Mouse (Mus musculus) CD4-positive, CD25-positive, alpha-beta regulatory T cell, adult 4 months (primary cell): Measurements from ENCODE around the gene Hoxb13. TPM values are rescaled to one million over a fixed set of nuclear protein-coding genes. Genes with fewer than 3 reads are reported as not detected.
A peak's percentile ranks its signal among the peaks of the same experiment; 100 is the strongest.

ENCODE experiments used
- ATAC-seq: one replicate; pipeline ENCODE4 v1.8.0; 2017
- polyA plus RNA-seq, 2 experiments: library from polyadenylated mRNA; unstranded; fragments of 100-300 nt; shearing (Covaris generic); gene quantifications; one replicate each; pipeline ENCODE4 v1.2.1; 2017

Gene Hoxb13
- polyA plus RNA-seq, 2 experiments from 2014 or later = not detected

DNA sequence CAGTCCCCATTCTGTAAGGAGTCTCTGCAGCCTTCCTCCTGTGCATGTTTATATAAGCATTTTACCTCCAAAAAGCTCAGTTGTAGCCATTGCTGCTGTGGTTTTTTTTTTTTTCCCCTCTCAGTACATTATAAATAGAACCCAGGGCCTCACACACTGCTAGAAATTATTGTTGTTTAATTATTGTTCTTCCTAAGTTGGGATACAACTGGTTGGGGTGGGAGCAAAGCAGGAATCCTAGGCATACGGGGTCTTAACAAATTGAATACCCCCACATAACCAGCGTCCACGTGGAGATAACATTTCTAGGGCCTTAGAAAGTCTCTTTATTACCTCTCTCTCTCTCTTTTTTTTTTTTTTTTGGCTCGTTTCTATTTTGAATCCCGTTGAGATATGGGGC lies 3.0 kb upstream of the Hoxb13 start:
- ATAC-seq = no peak

DNA sequence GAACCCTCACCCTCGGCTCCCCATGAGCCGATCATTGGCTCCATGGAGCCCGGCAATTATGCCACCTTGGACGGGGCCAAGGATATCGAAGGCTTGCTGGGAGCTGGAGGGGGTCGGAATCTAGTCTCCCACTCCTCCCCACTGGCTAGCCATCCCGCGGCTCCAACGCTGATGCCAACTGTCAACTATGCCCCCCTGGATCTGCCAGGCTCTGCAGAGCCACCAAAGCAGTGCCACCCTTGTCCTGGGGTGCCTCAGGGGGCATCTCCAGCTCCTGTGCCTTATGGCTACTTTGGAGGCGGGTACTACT lies 240 bp downstream of the Hoxb13 start:
- no peak for ATAC-seq

DNA sequence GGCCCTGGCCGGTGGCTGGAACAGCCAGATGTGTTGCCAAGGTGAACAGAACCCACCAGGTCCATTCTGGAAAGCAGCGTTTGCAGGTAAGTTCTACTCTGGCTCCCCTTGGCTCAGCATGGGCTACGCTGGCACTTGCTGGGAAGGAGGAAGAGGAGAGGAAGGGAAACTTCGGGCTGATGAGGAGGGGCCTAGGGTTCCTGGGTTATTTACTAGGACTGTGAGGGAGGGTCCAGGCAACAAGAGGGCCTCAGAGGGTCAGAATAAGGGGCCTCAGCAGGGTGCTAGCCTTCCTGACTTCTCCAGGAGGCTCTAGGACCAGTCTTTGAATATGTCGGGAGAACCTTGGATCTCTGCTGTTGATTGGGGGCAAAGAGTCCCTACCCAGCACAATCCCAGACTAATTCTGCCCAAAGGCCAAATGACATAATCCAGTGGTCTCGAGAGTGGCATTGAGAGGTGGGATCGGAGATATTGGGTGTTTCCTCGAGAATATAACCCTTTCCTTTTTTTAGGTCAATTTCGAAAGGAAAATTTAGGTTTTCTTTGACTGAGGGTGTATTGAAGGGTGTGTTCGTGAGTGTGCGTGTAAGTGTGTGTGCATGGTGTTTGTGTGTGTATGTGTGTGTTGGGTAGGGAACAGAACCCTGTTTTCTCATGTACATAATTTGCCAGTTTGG lies 985 bp downstream of the Hoxb13 start:
- ATAC-seq = no peak

DNA sequence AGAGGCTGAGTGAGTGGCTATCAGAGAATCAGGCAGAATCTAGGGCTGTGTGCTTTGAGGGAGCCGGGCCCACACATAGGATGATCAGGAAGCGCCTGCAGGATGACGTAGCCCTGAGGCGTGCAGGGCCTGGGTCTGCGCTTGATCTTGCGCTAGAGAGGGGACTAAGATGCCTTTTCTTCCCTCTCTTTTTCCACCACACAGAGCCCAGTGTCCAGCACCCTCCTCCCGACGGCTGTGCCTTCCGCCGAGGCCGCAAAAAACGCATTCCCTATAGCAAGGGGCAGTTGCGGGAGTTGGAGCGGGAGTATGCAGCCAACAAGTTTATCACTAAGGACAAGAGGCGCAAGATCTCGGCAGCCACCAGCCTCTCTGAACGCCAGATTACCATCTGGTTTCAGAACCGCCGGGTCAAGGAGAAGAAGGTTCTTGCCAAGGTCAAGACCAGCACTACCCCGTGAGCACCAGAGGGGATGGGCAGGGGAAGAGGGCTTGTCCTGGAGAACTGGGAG lies 1.7 kb downstream of the Hoxb13 start:
- ATAC-seq = no peak

DNA sequence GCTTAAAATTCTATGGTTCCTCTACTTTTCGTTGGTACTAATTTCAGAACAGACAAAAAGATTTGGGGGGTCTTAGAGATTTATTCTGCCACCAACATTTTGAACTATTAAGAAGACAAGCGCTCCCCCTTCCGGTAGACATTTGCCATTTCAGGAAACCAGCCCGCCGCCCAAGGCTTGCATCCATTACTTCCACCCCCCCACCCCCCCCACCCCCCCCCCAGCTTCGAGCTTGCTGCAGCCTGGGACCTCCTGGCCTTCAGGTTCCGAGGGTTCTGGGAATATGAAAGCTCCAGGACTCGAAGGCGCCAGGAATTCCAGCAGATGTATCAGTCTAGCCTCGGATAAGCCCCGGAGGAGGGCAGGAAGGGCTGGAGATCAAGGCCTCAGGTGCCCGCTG lies 4.5 kb downstream of the Hoxb13 start:
- ATAC-seq = no peak

DNA sequence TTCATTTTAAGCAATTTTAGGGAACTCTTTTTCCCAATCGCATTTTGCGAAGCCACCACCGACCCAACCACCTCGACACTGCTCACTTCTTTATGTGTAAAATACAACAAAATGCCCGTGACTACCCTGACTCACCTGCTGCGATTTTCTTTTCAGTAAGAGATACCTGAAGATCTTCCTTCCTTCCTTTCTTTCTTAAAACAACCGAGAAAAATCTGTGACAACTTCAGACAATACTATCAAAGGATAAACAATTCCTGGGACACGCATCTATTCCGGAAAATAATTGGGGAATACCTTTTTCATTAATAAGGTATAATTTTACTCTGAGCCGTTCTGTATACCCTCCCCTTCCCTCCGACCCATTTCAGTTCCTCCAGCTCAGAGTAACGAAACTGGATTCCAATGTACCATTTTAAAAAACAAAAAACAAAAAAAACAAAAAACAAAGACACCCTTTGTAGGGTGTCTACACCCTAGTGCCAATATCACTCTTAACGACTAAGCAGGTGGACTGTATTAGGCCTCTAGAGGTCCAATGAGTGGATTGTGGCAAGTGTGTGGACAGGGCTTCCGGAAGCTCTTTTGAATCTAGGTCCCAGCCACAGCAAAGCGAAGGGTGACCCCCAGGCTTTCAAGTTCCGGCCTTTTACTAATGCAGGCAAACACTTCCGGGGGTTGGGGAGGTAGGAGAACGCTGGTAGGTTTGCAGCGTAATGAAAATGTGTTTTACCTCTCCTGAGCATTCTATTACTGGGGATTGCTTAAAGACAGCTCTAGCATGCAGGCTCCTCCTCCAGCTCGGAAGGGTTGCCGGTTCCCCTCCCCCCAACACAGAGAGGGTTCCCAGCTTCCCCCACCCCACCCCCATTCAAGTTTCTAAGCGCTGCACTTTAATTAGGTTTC lies 5.3 kb downstream of the Hoxb13 start:
- peak; percentile 32 for ATAC-seq

DNA sequence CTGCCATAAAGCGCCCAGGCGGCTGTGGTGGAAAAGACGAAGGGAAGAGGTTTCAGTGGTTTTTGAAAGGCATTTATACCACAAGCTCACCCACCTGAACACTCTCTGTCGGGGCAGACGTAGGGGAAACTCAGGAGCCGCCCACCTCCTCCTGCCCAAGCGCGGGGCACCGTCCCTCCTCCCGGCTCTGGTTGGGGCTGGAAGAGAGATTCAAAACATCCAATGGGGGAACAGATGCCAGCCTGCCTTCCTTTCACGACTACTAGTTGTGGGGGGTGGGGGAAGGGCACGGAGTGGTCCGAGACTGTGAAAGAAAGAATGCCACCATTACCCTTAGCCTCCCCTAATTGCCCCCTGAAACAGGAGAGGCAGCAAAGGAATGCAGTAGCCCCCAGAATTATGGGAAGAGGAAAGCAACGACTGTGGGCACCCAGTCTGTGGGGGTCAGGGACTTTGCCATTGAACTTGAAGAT lies 6.1 kb downstream of the Hoxb13 start:
- ATAC-seq = no peak

DNA sequence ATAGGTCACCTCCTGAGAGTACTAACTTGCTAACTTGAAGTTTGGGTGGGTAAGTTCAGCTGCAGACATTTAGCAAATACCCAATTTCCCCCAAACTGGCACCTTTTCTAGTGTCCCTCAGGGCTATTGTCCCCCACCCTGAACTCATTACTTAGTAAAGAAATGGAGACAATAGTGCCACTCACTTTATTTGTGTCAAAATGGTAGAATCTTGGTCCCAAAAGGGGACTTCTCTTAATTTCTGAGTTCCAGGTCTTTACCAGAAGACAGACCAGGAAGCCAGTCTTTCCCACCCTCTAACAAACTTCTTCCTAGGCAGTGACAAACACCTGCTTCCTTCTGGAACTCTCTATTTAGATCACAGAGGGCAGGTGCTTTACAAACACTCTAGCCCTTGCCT lies 7.6 kb downstream of the Hoxb13 start:
- no peak for ATAC-seq

DNA sequence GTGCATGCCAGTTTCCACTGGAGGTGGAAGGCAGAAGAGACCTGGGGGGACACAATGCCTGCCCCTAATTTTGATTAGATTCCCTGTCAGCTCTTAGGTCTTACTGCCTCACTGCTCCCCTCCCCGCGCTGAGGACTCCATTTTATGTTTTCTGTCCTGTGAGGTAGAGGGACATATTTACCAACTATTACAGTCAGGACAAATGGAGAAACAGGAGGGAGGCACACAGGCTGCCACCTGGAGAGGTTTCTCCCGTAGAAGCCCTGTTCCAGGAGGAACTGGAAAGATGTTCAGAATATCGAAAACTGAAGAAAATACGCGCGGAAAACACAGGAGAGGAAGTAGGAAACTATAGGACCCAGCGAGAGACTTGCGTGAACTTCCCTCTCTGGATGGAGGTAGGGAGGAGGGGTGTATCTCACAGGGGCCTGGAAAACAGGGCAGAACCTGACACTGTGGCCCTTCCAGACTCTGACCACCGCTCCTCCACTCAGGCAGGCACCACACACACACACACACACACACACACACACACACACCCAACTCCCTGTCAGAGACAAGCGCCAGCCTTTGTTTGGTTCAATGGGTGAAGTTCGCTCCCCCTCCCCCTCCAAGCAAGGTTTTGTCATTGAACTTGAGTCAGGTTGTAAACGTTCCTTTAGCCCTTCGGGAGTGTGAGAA lies 8.4 kb downstream of the Hoxb13 start:
- ATAC-seq = no peak

DNA sequence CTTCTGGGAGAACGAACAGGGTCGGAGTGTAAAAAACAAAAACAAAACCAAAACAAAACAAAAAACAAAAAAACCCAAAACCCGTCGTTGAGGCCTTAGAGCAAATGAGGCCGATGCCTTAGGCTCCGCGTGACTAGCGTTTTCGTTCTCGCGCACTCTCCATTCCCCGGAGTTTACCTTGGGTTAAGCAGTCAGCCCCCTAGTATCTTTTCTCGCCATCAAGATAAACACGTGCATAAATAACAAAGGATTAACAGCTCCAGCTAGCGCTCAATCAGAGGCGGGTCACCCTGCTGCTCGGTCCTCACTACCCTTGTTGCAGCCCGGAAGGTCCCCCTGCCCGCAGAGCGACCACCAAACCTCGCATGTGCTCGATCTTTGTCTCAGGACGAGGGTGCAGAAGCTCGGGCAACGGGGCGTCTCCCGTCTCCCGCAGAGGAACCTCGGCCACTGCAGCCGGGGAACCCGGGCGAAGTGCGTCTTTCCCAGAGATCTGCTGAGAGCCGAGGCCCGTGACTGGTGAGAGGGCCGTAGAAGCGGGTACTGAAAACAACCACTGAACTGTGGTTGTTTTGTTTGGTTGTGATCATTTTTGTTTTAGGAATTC lies 9.2 kb downstream of the Hoxb13 start:
- ATAC-seq = no peak

DNA sequence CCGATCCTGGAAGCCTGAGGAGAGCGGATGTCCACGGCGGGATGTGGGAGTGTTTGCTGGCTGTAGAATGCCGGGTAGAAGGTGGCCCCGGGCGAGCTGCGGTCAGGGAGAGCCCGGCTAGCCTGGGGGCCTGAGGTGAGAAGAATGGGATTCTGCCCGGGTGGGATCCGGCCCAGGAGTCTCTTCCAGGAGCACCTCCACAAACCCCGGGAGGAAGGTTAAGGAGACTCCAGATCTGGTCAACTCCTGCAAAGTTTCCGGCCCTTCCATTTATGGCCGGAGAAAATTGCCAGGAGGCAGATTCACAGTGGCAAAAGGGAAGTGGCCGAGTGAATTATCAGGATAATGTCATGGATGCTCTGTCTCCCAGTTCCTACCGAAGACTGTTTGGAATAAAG lies 9.7 kb downstream of the Hoxb13 start:
- no peak for ATAC-seq

DNA sequence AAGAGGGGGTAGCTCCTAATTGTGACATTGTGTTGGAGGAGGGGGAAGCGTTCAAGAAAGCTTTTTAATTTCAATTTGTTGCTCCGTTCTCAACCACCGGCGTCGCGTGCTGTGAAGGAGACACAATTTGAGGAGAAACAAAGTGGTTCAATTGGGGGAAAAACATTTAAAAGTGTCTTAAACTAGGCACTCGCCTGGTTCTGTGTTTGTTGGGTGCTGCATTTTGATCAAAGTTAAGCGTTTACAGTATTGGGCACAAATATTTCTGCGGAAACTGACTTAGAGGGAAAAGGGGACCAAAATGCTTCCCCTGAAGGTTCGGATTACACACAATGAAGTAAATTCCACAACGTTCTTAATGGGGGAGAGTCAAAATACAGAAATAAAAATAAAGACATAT lies 10.2 kb downstream of the Hoxb13 start:
- no peak for ATAC-seq

DNA sequence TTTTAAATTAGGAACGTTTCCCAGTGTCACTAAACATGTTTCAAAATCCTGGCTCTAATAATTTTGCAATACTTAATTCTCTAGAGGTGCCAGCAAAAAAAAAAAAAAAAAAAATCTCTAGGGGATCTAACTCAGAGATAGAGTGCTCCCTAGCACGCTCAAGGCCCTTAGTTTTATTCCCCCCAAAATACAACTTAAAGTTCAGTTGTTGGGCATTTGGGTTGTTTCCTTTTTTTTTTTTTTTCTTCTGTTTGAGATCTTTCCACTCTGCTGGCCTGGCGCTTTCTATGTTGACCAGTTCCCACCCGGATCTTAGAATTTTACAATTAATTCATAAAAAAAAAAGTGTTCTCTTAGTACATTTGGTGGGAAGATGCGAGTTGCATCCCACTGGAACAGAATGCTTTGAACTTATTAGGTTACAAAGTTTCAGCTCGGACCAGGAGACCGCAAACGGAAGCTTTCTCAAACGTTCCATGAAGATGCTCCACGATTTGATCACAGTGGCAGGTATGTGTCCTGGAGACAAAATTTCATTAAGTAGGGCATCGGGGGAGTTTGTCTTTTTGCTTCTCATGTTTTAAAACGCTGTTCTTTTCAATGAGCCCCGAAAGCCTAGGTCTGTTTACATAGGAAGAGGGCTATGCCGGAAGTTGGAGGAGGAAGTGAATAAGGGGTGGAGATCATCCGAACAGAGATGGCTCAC lies 11.5 kb downstream of the Hoxb13 start:
- ATAC-seq = peak; percentile 47

DNA sequence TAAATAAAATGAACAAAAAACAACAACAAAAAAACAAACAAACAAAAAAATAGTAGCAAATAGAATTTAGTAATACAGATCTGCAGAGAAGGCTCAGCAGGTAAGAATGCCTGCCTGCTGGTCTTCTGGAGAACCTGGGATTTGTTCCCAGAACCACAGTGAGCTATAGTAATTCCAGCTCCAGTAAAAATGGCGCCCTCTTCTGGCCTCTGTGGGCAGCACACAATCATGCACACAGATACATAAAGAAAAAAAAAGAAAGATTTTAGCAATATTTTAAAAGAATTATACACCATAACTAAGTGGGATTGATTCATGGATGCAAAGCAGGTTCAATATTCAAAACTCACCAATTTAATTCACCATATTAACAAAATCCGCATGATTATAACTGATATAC lies 29.7 kb downstream of the Hoxb13 start:
- ATAC-seq = no peak

DNA sequence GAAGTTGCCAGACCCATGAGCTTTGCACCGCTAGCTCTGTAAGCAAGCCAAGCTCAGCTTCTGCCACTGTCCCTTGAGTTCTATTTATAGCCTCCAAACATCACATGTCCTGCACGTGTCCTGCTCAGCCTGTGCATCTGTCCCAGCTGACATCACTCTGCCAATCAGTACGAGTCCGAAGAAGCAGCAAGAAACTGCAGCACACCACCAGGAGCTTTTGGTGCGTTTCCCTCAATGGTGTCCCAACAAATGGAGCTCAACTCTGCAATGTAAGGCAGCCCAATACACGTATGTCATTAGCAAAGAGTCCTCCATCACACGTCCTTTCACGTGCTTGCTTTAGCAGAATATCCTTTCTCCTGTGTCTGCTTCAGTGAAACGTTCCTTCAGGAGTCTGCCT lies 33.6 kb downstream of the Hoxb13 start:
- ATAC-seq = no peak

DNA sequence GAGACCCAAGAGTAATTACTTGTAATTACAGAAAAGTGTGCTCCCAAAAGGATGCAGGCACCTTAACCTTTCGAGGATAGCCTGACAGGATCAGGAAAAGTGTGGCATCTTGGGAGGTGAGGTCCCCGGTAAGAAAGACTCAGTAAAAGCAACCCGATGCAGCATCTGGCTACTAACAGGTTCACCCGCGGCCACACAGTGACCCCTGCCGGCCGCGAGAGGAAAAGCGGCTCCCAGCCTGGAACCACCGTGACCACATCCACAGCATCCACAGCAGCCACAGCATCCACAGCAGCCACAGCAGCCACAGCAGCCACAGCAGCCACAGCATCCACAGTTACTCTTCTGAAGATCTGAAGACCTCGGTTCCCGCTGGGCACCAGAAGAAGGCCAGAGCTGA lies 40.8 kb downstream of the Hoxb13 start:
- peak; percentile 63 for ATAC-seq

DNA sequence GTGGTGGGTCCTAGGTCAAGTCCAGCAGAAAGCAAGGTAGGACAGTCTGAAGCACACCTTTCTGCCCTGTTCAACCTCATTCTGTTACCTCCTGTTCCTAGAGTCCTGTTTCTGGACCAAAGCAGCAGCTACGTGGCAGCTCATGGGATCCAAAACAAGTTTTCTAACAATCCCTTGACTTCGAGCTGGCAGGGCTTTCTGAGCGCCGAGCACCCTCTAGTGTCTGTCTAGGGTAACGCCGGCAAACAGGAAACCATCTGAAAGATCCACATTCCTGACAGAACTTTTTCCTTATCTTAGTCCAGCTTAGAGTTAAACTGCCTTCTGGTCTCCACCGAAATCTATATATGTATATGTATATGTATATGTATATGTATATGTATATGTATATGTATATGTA lies 46.1 kb downstream of the Hoxb13 start:
- no peak for ATAC-seq

Other genes starting within 250 kb of the Hoxb13 start
- not detected for gene Igf2bp1, start 188.4 kb upstream of the Hoxb13 start, polyA plus RNA-seq
- gene Gip, start 169.8 kb upstream of the Hoxb13 start, polyA plus RNA-seq = not detected
- gene Snf8, start 159.4 kb upstream of the Hoxb13 start, polyA plus RNA-seq = 10 to 100 TPM; 32.8 to 42.6 TPM
- 10 to 100 TPM in 1 of 2 experiments, 1 to 10 TPM in 1; 7.9 to 10.0 TPM for gene Ube2z, start 128.9 kb upstream of the Hoxb13 start, polyA plus RNA-seq
- 100 to 1,000 TPM; 289 to 328 TPM for gene Atp5g1, start 118.6 kb upstream of the Hoxb13 start, polyA plus RNA-seq
- not detected for gene Calcoco2, start 82.4 kb upstream of the Hoxb13 start, polyA plus RNA-seq
- not detected for gene Ttll6, start 60.5 kb upstream of the Hoxb13 start, polyA plus RNA-seq
- gene Hoxb9, start 77.1 kb downstream of the Hoxb13 start, polyA plus RNA-seq = under 1 TPM in 1 of 2 experiments, not detected in 1; 0.23 TPM
- not detected for gene Hoxb8, start 87.6 kb downstream of the Hoxb13 start, polyA plus RNA-seq
- not detected for gene Hoxb7, start 92.3 kb downstream of the Hoxb13 start, polyA plus RNA-seq
- gene Hoxb6, start 98.2 kb downstream of the Hoxb13 start, polyA plus RNA-seq = not detected
- gene Hoxb5, start 109.0 kb downstream of the Hoxb13 start, polyA plus RNA-seq = not detected
- gene Hoxb4, start 124.0 kb downstream of the Hoxb13 start, polyA plus RNA-seq = 1 to 10 TPM; 1.9 to 2.5 TPM
- gene Hoxb3, start 129.0 kb downstream of the Hoxb13 start, polyA plus RNA-seq = under 1 TPM; 0.22 to 0.56 TPM
- under 1 TPM in 1 of 2 experiments, not detected in 1; 0.09 TPM for gene Hoxb2, start 156.2 kb downstream of the Hoxb13 start, polyA plus RNA-seq
- gene Hoxb1, start 171.4 kb downstream of the Hoxb13 start, polyA plus RNA-seq = not detected